In genomic region chr16:47765742-47766141, GRCm38 (mm10) we compare ENCODE assay signal across 8 mouse cellular contexts.
DNase-seq lines count a peak whose midpoint lies in the region; ATAC-seq and TF ChIP-seq lines count a peak whose summit lies in the region.

No protein-coding gene starts in this region.

- no peaks in the 10 kb centered on the region for H3K9me3 ChIP-seq in forebrain, embryonic 14.5 days (replicated peaks; ENCODE audit: control insufficient read depth, low read length)
- H3K9me3 ChIP-seq in forebrain, embryonic 12.5 days, result no peaks in the 10 kb centered on the region
- H3K9me3 ChIP-seq in midbrain, embryonic 12.5 days, result no peaks in the 10 kb centered on the region
- H3K9me3 ChIP-seq in midbrain, embryonic 15.5 days, result no peaks in the 10 kb centered on the region

- H3K4me3 ChIP-seq in forebrain, embryonic 14.5 days (ENCODE audit: low read depth, low read length), result no peak overlapping the region
- no peak overlapping the region for H3K4me3 ChIP-seq in forebrain, embryonic 12.5 days (replicated peaks)
- H3K4me3 ChIP-seq in midbrain, embryonic 12.5 days, result no peak overlapping the region
- H3K4me3 ChIP-seq in midbrain, embryonic 15.5 days, result no peak overlapping the region
- H3K4me3 ChIP-seq in cortical plate, adult 2 months (ENCODE audit: insufficient read depth, low read length), result no peak overlapping the region

- TF ChIP-seq POLR2A in cortical plate, adult 2 months (IDR thresholded peaks at IDR 0.05; ENCODE audit: extremely low read depth, insufficient read depth, low read length), result no peak

- peak; percentile 15 for DNase-seq in forebrain, embryonic 14.5 days (ENCODE audit: low spot score)
- peak; percentile 40 for DNase-seq in left cerebral cortex, postnatal 4 days
- DNase-seq in thymus, postnatal 14 days, result no peak

- no peaks in the 10 kb centered on the region for H3K36me3 ChIP-seq in forebrain, embryonic 14.5 days (ENCODE audit: control insufficient read depth, insufficient read depth, low read length)
- no peaks in the 10 kb centered on the region for H3K36me3 ChIP-seq in forebrain, embryonic 12.5 days (replicated peaks)
- no peaks in the 10 kb centered on the region for H3K36me3 ChIP-seq in midbrain, embryonic 12.5 days
- H3K36me3 ChIP-seq in midbrain, embryonic 15.5 days (replicated peaks), result no peaks in the 10 kb centered on the region

- no peak overlapping the region for H3K27ac ChIP-seq in forebrain, embryonic 14.5 days (ENCODE audit: low read depth, low read length)
- H3K27ac ChIP-seq in forebrain, embryonic 12.5 days, result no peak overlapping the region
- H3K27ac ChIP-seq in midbrain, embryonic 12.5 days (replicated peaks), result no peak overlapping the region
- H3K27ac ChIP-seq in midbrain, embryonic 15.5 days, result no peak overlapping the region
- no peak overlapping the region for H3K27ac ChIP-seq in cortical plate, adult 2 months (ENCODE audit: insufficient read depth, low read length)

- intact Hi-C loops in left cerebral cortex, postnatal 4 days (cut with DNase I), result no loop called here

- H3K4me2 ChIP-seq in forebrain, embryonic 14.5 days (ENCODE audit: low read length), result no peak overlapping the region
- H3K4me2 ChIP-seq in forebrain, embryonic 12.5 days, result no peak overlapping the region
- H3K4me2 ChIP-seq in midbrain, embryonic 12.5 days (replicated peaks), result no peak overlapping the region
- no peak overlapping the region for H3K4me2 ChIP-seq in midbrain, embryonic 15.5 days

- no peak for ATAC-seq in forebrain, embryonic 14.5 days
- no peak for ATAC-seq in forebrain, embryonic 12.5 days (ENCODE audit: low FRiP score)
- ATAC-seq in midbrain, embryonic 12.5 days (ENCODE audit: low FRiP score, low read depth), result 0 out of 2 replicates have a peak, but pooled peaks have one; percentile 23
- ATAC-seq in midbrain, embryonic 15.5 days (replicated peaks), result no peak
- ATAC-seq in monocyte, adult 5-6 weeks (replicated peaks; ENCODE audit: insufficient number of reproducible peaks, low FRiP score, low TSS enrichment, poor library complexity, severe bottlenecking), result no peak

- peak; percentile 21; the same call in 1 of the 2 replicates for TF ChIP-seq CTCF in cortical plate, adult 2 months (IDR thresholded peaks at IDR 0.05; ENCODE audit: extremely low read depth, insufficient read depth, low read length)

- WGBS in forebrain, embryonic 14.5 days, result 65% methylated on average over 3 of the region's 3 CpGs
- 61% methylated on average over 3 of the region's 3 CpGs for WGBS in forebrain, embryonic 12.5 days
- 70% methylated on average over 3 of the region's 3 CpGs for WGBS in midbrain, embryonic 12.5 days
- 62% methylated on average over 3 of the region's 3 CpGs for WGBS in midbrain, embryonic 15.5 days

- H3K4me1 ChIP-seq in forebrain, embryonic 14.5 days (ENCODE audit: control insufficient read depth, insufficient read depth, low read length), result no peaks in the 10 kb centered on the region
- H3K4me1 ChIP-seq in forebrain, embryonic 12.5 days, result no peaks in the 10 kb centered on the region
- no peaks in the 10 kb centered on the region for H3K4me1 ChIP-seq in midbrain, embryonic 12.5 days
- no peaks in the 10 kb centered on the region for H3K4me1 ChIP-seq in midbrain, embryonic 15.5 days
- no peaks in the 10 kb centered on the region for H3K4me1 ChIP-seq in cortical plate, adult 2 months (ENCODE audit: control insufficient read depth, insufficient read depth, low read length)

- no peak overlapping the region for H3K9ac ChIP-seq in forebrain, embryonic 14.5 days (ENCODE audit: low read length)
- H3K9ac ChIP-seq in forebrain, embryonic 12.5 days, result no peak overlapping the region
- H3K9ac ChIP-seq in midbrain, embryonic 12.5 days (replicated peaks), result no peak overlapping the region
- no peak overlapping the region for H3K9ac ChIP-seq in midbrain, embryonic 15.5 days

- H3K27me3 ChIP-seq in forebrain, embryonic 14.5 days (replicated peaks; ENCODE audit: control insufficient read depth, insufficient read depth, low read length), result no peaks in the 10 kb centered on the region
- no peaks in the 10 kb centered on the region for H3K27me3 ChIP-seq in forebrain, embryonic 12.5 days
- H3K27me3 ChIP-seq in midbrain, embryonic 12.5 days, result no peaks in the 10 kb centered on the region
- H3K27me3 ChIP-seq in midbrain, embryonic 15.5 days (replicated peaks), result no peaks in the 10 kb centered on the region
